Mouse (Mus musculus): ENCODE results near the gene Lnx2. TPM values are rescaled to one million over a fixed set of nuclear protein-coding genes. Genes with fewer than 3 reads are reported as not detected.

The Lnx2 gene
- polyA plus RNA-seq, 1 experiment from 2014 or later, result 10.0 TPM

GRCm38 (mm10) chr5:147015191-147015590 lies 61.2 kb downstream of the Lnx2 start:
- Histone ChIP-seq H3K27me3 (no peaks in the 10 kb centered on the region), H3K4me3 (replicated peaks) (no peak overlapping the region), H3K27ac (no peak overlapping the region), H3K4me1 (replicated peaks) (no peaks in the 10 kb centered on the region), H3K9ac (replicated peaks) (no peak overlapping the region), H3K9me3 (no peaks in the 10 kb centered on the region), H3K36me3 (peaks cover 28% of the 10 kb centered on the region), H3K4me2 (no peak overlapping the region)
- WGBS, result 95% methylated on average over 7 of the region's 7 CpGs
- no peak for ATAC-seq (ENCODE audit: insufficient number of reproducible peaks, insufficient read depth, low FRiP score, low TSS enrichment, low read depth)

GRCm38 (mm10) chr5:147013845-147014244 lies 62.5 kb downstream of the Lnx2 start:
- no peak overlapping the region for H3K4me2 ChIP-seq
- no peak overlapping the region for H3K9ac ChIP-seq (replicated peaks)
- peaks cover 15% of the 10 kb centered on the region for H3K36me3 ChIP-seq
- H3K27me3 ChIP-seq, result no peaks in the 10 kb centered on the region
- no peaks in the 10 kb centered on the region for H3K9me3 ChIP-seq
- H3K27ac ChIP-seq, result no peak overlapping the region
- 49% methylated on average over 6 of the region's 6 CpGs for WGBS
- no peaks in the 10 kb centered on the region for H3K4me1 ChIP-seq (replicated peaks)
- H3K4me3 ChIP-seq (replicated peaks), result no peak overlapping the region
- ATAC-seq (ENCODE audit: insufficient number of reproducible peaks, insufficient read depth, low FRiP score, low TSS enrichment, low read depth), result no peak

GRCm38 (mm10) chr5:147011333-147011732 lies 65.1 kb downstream of the Lnx2 start:
- H3K4me3 ChIP-seq (replicated peaks), result no peak overlapping the region
- ATAC-seq (ENCODE audit: insufficient number of reproducible peaks, insufficient read depth, low FRiP score, low TSS enrichment, low read depth), result no peak
- 84% methylated on average over 10 of the region's 10 CpGs for WGBS

GRCm38 (mm10) chr5:147003303-147003702 lies 73.1 kb downstream of the Lnx2 start:
- no peak for ATAC-seq (ENCODE audit: insufficient number of reproducible peaks, insufficient read depth, low FRiP score, low TSS enrichment, low read depth)
- Histone ChIP-seq H3K4me1 (replicated peaks) (0 out of 2 replicates have a peak, but pooled peaks cover 6% of the 10 kb centered on the region), H3K9ac (replicated peaks) (no peak overlapping the region), H3K4me2 (no peak overlapping the region), H3K4me3 (replicated peaks) (no peak overlapping the region), H3K36me3 (no peaks in the 10 kb centered on the region), H3K9me3 (peaks cover 9% of the 10 kb centered on the region), H3K27me3 (no peaks in the 10 kb centered on the region), H3K27ac (no peak overlapping the region)
- 74% methylated on average over 1 of the region's 1 CpGs for WGBS

More at GRCm38 (mm10) chr5:147011333-147011732, 65.1 kb downstream of the Lnx2 start:
- Histone ChIP-seq H3K4me1 (replicated peaks) (no peaks in the 10 kb centered on the region), H3K4me2 (no peak overlapping the region), H3K27ac (no peak overlapping the region), H3K36me3 (peaks cover 4% of the 10 kb centered on the region; the same call in 1 of the 2 replicates), H3K27me3 (no peaks in the 10 kb centered on the region), H3K9ac (replicated peaks) (no peak overlapping the region), H3K9me3 (no peaks in the 10 kb centered on the region)

- H3K4me3 ChIP-seq (replicated peaks), result no peak overlapping the region
- no peaks in the 10 kb centered on the region for H3K36me3 ChIP-seq
- H3K9ac ChIP-seq (replicated peaks), result no peak overlapping the region
- no peak overlapping the region for H3K4me2 ChIP-seq
- H3K27ac ChIP-seq, result no peak overlapping the region
- H3K9me3 ChIP-seq, result peaks cover 9% of the 10 kb centered on the region
- no peak for ATAC-seq (ENCODE audit: insufficient number of reproducible peaks, insufficient read depth, low FRiP score, low TSS enrichment, low read depth)
- 0 out of 2 replicates have a peak, but pooled peaks cover 6% of the 10 kb centered on the region for H3K4me1 ChIP-seq (replicated peaks)
- H3K27me3 ChIP-seq, result no peaks in the 10 kb centered on the region
- 89% methylated on average over 4 of the region's 4 CpGs for WGBS
These were observed 75.1 kb downstream of the Lnx2 start for GRCm38 (mm10) chr5:147001312-147001711.

- Histone ChIP-seq H3K4me2 (no peak overlapping the region), H3K9ac (replicated peaks) (no peak overlapping the region), H3K4me3 (replicated peaks) (no peak overlapping the region), H3K4me1 (replicated peaks) (0 out of 2 replicates have a peak, but pooled peaks cover 6% of the 10 kb centered on the region), H3K36me3 (no peaks in the 10 kb centered on the region), H3K27ac (no peak overlapping the region), H3K27me3 (no peaks in the 10 kb centered on the region), H3K9me3 (peaks cover 9% of the 10 kb centered on the region)
- WGBS, result 93% methylated on average over 12 of the region's 12 CpGs
- ATAC-seq (ENCODE audit: insufficient number of reproducible peaks, insufficient read depth, low FRiP score, low TSS enrichment, low read depth), result no peak
These were observed 77.6 kb downstream of the Lnx2 start for GRCm38 (mm10) chr5:146998802-146999201.

- Histone ChIP-seq H3K9me3 (0 out of 2 replicates have a peak, but pooled peaks cover 3% of the 10 kb centered on the region), H3K4me3 (replicated peaks) (no peak overlapping the region), H3K4me1 (replicated peaks) (0 out of 2 replicates have a peak, but pooled peaks cover 1% of the 10 kb centered on the region), H3K27me3 (no peaks in the 10 kb centered on the region; the same call in 1 of the 2 replicates), H3K4me2 (no peak overlapping the region), H3K27ac (no peak overlapping the region), H3K9ac (replicated peaks) (no peak overlapping the region), H3K36me3 (no peaks in the 10 kb centered on the region)
- ATAC-seq (ENCODE audit: insufficient number of reproducible peaks, insufficient read depth, low FRiP score, low TSS enrichment, low read depth), result no peak
- WGBS, result 86% methylated on average over 7 of the region's 7 CpGs
These were observed 79.6 kb downstream of the Lnx2 start for GRCm38 (mm10) chr5:146996812-146997211.

GRCm38 (mm10) chr5:146994973-146995372 lies 81.4 kb downstream of the Lnx2 start:
- no peak for ATAC-seq (ENCODE audit: insufficient number of reproducible peaks, insufficient read depth, low FRiP score, low TSS enrichment, low read depth)
- Histone ChIP-seq H3K9me3 (0 out of 2 replicates have a peak, but pooled peaks cover 3% of the 10 kb centered on the region), H3K9ac (replicated peaks) (no peak overlapping the region), H3K4me2 (no peak overlapping the region), H3K27me3 (no peaks in the 10 kb centered on the region; the same call in 1 of the 2 replicates), H3K36me3 (no peaks in the 10 kb centered on the region), H3K27ac (no peak overlapping the region), H3K4me3 (replicated peaks) (no peak overlapping the region), H3K4me1 (replicated peaks) (no peaks in the 10 kb centered on the region)
- WGBS, result 77% methylated on average over 6 of the region's 6 CpGs

- Histone ChIP-seq H3K9ac (replicated peaks) (no peak overlapping the region), H3K27me3 (no peaks in the 10 kb centered on the region; the same call in 1 of the 2 replicates), H3K27ac (no peak overlapping the region), H3K36me3 (no peaks in the 10 kb centered on the region), H3K4me1 (replicated peaks) (no peaks in the 10 kb centered on the region), H3K9me3 (no peaks in the 10 kb centered on the region), H3K4me3 (replicated peaks) (no peak overlapping the region), H3K4me2 (no peak overlapping the region)
- ATAC-seq (ENCODE audit: insufficient number of reproducible peaks, insufficient read depth, low FRiP score, low TSS enrichment, low read depth), result no peak
- WGBS, result 62% methylated on average over 8 of the region's 8 CpGs
These were observed 82.9 kb downstream of the Lnx2 start for GRCm38 (mm10) chr5:146993509-146993908.

GRCm38 (mm10) chr5:146989051-146989450 lies 87.3 kb downstream of the Lnx2 start:
- H3K4me2 ChIP-seq, result no peak overlapping the region
- no peaks in the 10 kb centered on the region for H3K4me1 ChIP-seq (replicated peaks)
- ATAC-seq (ENCODE audit: insufficient number of reproducible peaks, insufficient read depth, low FRiP score, low TSS enrichment, low read depth), result no peak
- H3K27ac ChIP-seq, result no peak overlapping the region
- WGBS, result 75% methylated on average over 5 of the region's 5 CpGs
- no peak overlapping the region for H3K9ac ChIP-seq (replicated peaks)
- H3K36me3 ChIP-seq, result no peaks in the 10 kb centered on the region
- H3K4me3 ChIP-seq (replicated peaks), result no peak overlapping the region
- peaks cover 18% of the 10 kb centered on the region; the same call in 1 of the 2 replicates for H3K27me3 ChIP-seq
- no peaks in the 10 kb centered on the region for H3K9me3 ChIP-seq

- WGBS, result 83% methylated on average over 10 of the region's 10 CpGs
- no peaks in the 10 kb centered on the region for H3K4me1 ChIP-seq (replicated peaks)
- ATAC-seq (ENCODE audit: insufficient number of reproducible peaks, insufficient read depth, low FRiP score, low TSS enrichment, low read depth), result no peak
- H3K4me2 ChIP-seq, result no peak overlapping the region
- H3K9me3 ChIP-seq, result no peaks in the 10 kb centered on the region
- H3K27ac ChIP-seq, result no peak overlapping the region
- no peaks in the 10 kb centered on the region for H3K36me3 ChIP-seq
- peaks cover 20% of the 10 kb centered on the region; the same call in 1 of the 2 replicates for H3K27me3 ChIP-seq
- H3K9ac ChIP-seq (replicated peaks), result no peak overlapping the region
- no peak overlapping the region for H3K4me3 ChIP-seq (replicated peaks)
These were observed 88.8 kb downstream of the Lnx2 start for GRCm38 (mm10) chr5:146987588-146987987.
